Mouse (Mus musculus): ENCODE data around the gene Wdr4.

Wdr4 gene

DNA sequence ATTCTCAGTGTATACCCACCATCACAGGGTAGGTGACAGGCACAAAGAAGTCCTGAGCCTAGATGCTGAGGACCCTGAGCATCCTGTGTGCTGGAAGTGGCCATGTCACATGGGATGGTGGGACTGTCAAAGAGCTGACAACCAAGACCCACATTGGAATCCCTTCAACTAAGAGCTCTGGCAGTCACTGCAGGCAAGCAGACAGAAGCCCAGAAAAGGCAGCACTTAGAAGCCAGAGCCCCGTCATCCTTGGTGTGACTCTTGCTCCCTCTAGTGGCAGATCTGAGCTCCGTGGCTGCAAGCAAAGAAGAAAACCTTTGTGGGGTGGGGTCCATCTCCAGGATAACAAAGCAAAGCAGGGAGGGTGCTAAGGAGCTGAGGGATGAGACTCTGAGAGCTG lies 27.4 kb downstream of the Wdr4 start:
- DNase-seq = peak; percentile 89

DNA sequence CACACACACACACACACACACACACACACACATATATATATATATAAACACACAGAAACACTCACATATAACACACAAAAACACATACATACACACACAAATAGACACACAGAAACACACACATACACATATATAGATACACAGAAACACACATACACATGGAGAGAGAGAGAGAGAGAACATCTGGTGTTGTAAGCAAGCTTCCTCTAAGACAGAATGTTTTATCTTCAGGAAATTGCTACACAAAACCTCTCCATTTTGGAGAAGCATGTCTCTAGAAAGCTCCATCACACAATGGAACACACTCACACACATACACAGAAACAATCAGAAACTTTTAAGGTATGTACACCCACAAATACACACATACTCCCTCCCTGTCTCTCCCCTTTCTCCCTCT lies 28.4 kb downstream of the Wdr4 start:
- DNase-seq = no peak

GRCm38 (mm10) chr17:31487433-31488060 lies 32.2 kb downstream of the Wdr4 start:
- DNase-seq = no peak

DNA sequence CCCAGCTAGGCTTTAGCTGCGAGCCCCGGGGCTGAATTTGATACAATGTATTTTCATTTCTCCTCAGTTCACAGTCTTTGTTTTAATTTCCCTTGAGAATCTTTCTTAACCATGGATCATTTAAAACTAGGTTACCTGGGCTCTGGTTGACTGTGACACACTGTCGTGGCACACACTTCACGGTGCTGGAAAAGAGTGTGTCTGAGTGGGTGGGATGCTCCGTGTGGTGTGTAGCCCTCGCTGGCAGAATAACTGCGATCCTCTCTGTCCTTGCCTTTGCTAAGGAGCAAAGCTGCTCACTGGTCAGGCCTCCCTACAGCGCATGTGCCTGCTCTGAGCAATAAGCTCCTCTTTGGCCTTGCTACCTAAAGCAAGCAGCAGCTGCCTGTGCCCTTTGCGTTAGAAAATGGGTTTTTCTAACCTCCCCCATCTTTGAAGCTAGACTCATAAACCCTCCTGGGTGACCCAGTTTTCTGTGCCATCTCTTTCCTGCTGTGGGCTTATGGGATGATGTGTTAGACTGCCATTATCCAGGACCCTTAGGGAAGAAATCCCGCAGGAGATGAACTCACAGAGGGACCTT lies 33.1 kb downstream of the Wdr4 start:
- DNase-seq = no peak

DNA sequence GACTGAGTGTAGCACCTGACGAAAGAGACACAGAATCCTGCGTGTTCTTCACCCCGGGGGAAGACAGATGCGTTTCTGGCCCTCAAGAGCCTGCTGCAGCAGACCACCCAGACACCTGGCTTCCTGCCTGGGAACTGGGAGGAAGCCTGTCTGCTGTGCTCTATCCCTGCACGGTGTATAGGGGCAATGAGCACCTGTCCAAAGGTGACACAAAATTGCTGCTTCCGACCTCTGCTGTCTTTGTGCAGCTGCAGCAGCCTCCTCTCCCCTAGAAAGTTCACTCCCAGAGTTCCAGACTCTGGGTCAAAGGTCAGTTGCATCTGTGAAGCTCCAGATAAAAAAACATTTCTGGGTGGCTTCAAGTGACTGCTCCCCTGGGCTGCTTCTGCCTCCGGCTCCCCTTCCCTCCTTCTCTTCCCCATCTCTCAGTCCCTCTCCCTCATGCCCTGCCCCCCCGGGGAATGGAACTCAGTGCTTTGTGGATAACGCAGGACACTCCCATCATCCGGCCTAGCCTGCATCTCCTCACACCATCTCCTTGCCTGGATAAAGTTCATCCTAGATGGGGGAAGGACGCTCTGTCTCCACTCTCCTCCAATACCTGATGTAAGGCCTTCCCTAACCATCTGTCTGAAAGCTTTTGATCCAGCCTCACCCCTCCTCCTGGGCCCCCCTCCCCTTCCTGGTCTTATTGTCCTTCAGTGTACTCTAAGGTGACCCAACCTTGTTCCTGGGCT lies 40.5 kb downstream of the Wdr4 start:
- no peak for DNase-seq

DNA sequence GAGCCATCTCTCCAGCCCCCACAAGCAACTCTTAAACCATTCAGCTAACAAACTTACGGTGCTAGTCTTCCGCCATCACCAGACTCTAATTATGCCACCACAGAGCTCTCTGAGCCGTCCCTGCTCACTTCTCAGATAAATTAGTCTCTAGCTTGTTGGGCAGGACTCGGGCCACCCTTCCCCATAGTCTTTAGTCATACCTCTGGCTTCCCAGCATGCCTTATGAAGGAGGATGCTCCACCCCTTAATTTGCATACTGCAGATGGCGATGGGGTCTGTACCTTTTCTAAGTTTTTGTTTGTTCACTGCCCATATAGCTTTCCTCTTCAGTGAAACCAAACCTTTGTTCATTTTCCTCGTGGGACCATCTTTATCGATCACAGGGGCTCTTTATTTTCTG lies 41.2 kb downstream of the Wdr4 start:
- no peak for DNase-seq

DNA sequence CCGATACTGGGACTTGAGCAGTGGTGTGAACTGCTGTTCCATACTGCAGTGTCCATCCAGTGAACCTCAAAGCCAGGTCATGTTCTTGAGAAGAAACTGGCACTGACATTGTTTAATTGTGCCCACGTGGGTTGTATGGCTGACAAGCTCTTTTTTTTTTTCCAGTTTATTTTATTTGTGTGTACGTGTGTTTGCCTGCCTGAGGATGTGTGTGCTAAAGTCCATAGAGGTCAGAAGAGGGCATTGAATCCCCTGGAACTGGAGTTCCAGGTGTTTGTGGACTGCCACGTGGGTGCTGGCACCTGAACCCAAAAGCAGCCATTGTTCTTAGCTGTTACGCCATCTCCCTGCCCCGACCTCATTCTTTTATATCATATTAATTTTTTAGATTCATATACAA lies 45.4 kb downstream of the Wdr4 start:
- DNase-seq = no peak

DNA sequence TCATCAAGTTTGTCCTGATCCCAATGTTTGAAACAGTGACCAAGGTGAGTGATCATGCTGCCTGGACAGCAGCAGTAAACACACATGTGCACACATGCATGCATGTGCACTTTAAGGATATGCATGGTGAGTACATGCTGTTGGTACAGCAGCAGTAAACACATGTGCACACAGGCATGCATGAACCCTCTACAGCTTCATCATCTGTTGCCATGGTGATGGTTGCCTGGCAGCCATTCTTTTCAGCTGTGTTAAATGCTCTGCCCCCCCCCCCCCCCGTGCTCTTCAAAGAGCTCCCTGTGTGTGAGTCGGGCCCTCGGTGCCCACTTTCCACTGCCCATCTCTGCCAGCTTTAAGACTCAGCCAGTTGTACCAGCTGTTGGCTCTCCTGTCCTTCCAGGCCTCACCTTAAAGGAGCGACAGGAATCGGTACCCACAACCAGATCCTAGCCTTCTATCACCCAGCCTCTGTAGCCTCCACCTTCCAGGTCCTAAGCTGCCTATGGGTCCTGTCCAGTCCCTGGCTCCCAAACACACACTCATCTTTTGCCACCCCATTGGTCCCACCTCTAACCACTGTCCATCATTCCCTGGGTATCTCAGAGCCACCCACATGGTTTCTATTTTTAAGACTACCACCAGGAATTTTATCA lies 48.9 kb downstream of the Wdr4 start:
- no peak for DNase-seq

- no peak for DNase-seq
These were observed 51.3 kb downstream of the Wdr4 start for GRCm38 (mm10) chr17:31468496-31468895.

GRCm38 (mm10) chr17:31466854-31467253 lies 52.9 kb downstream of the Wdr4 start:
- no peak for DNase-seq

DNA sequence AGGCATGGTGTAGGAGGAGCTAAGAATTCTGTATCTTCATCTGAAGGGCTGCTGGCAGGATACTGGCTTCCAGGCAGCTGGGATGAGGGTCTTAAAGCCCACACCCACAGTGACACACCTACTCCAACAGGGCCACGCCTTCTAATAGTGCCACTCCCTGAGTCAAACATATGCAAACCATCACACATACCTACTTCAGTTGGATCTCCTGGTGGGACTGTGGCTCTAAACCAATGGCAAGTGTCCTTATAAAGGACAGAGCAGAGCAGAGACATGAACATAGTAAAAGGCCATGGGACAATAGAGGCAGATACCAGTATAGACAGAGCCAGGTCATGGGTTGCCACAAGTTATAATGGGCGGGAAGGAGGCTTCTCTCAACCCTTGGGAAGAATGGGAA lies 57.3 kb downstream of the Wdr4 start:
- DNase-seq = no peak

GRCm38 (mm10) chr17:31460416-31460815 lies 59.4 kb downstream of the Wdr4 start:
- no peak for DNase-seq

- no peak for DNase-seq
These were observed 62.8 kb downstream of the Wdr4 start for GRCm38 (mm10) chr17:31456723-31457567.

GRCm38 (mm10) chr17:31454056-31454455 lies 65.7 kb downstream of the Wdr4 start:
- DNase-seq = no peak

DNA sequence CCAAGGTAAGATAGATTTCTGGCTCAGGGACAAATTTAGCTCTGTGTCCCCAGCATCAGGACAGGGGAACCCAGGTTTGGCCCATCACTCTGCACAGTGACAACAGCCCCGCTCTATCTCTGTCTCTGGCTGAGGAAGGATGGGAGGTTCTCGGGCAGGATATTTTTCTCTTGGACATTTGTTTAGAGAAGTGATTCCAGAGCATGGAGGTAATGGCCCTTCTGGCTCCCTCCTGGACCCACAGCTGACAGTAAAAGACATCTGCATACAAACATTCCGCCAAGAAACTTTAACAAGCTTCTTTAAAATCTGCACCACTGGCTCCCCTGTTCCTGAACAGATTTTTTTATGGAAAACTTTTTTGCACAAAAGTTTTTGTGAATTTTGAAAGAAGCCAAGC lies 66.3 kb downstream of the Wdr4 start:
- no peak for DNase-seq

DNA sequence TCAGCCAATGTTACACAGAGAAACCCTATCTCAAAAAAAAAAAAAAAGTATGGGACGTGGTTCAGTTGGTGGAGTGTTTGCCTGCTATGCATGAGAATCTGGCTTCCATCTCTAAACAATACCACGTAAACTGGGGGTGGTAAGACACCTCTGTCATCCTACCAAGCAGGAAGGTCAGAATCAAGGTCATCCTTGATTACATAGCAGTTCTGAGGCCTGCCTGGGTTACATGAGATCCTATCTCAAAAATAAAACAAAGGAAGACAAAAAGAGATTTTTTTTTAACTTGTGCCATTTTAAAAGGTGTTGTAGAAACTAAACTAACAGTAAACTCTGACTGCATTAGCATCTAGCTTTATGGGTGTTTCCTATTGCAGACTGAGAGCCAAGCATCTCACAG lies 67.0 kb downstream of the Wdr4 start:
- no peak for DNase-seq

DNA sequence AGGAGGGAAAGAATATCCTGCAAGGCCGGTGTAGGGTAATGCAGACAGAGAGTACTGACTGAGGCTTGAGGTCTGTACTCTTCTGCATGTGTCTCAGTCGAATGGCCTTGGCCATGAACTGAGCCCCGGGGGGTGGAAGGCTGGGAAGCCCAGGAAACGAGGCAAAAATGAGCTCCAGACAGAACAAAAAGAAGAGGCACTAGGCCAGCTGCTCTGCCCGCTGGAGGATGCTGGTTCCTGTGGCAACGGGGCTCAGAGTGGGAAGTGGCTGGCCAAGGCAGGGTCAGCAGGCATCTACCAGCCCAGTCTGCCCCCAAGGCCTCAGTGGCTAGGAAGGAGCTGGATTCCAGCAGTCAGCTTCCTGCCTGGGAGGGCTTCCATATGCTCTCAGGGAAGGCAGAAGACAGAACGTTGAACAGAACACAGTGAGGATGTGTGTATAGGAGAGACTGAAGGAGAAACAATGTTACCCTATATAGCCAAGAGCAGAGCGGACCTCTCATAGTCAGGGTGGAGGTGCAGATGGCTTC lies 68.5 kb downstream of the Wdr4 start:
- DNase-seq = peak; percentile 37

DNA sequence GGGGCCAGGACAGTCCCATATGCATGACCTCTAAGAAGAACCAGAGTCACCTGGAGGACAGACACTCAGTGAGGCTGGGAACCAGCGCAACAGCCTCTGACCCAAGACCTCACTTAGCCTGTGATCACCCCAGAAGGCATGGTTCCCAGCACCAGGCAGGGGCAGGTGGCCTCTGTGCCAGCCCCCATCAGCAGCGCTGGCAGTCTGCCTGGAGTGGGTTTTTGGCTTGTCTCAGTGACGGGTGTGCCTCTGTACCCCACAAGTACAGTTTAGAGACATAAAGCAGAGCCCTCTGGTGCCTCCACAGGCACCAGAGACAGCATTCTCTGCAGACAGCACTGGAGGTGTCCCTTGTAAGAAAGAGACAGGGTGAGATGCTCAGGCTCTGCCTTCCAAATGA lies 69.6 kb downstream of the Wdr4 start:
- no peak for DNase-seq

GRCm38 (mm10) chr17:31448519-31448918 lies 71.3 kb downstream of the Wdr4 start:
- no peak for DNase-seq

- DNase-seq = no peak
These were observed 72.0 kb downstream of the Wdr4 start for GRCm38 (mm10) chr17:31447766-31448165.

GRCm38 (mm10) chr17:31445061-31445731 lies 74.6 kb downstream of the Wdr4 start:
- peak; percentile 49 for DNase-seq
